Mouse (Mus musculus) urinary bladder, adult 18-20 months (tissue): ENCODE results near the gene Mtrr.
"Not testable (repeated sequence)": the region's sequence is repeated elsewhere in the genome, so short reads cannot be mapped to it uniquely, and the experiment has no call there.

Experiments used
- DNase-seq, 2 experiments: peaks; one replicate each; pipeline ENCODE4 v3.0.0; 2022; ENCODE audit warnings: low spot score in 2 of 2, mixed read lengths in 2 of 2

Gene Mtrr

GRCm38 (mm10) chr13:68568548-68568947, 13.4 kb downstream of the Mtrr start:
- no peak for DNase-seq

DNA sequence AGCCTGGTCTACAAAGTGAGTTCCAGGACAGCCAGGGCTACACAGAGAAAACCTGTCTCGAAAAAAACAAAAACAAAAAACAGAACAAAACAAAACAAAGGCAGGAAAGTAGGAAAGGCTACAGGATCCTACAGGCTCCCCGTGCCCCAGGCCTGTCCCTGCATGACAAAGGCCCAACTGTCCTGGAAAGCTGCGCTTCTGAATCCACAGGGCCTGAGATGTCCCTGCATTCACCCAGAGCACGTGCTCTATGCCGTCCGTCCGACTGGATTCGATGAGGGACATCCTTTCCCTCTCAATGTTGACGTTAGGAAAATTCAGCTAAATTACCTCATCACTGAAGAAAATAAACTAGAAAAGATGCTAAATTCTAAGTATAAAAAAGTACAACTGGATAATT, 13.8 kb downstream of the Mtrr start:
- DNase-seq = no peak

GRCm38 (mm10) chr13:68553391-68553790, 28.6 kb downstream of the Mtrr start:
- DNase-seq = not testable (repeated sequence)
